Mouse (Mus musculus) C2C12 (cell line): ENCODE data around the gene Pkn1. TPM values are rescaled to one million over a fixed set of nuclear protein-coding genes. Genes with fewer than 3 reads are reported as not detected.

Source experiments
- H3K27me3 ChIP-seq: one replicate; pipeline ENCODE4 v1.6.1; 2011; ENCODE audit not compliant: control insufficient read depth, insufficient read depth, insufficient read length
- H3K36me3 ChIP-seq: one replicate; pipeline ENCODE4 v1.6.1; 2011; ENCODE audit not compliant: control insufficient read depth, insufficient read depth
- H3K4me3 ChIP-seq: one replicate; pipeline ENCODE4 v1.5.1; 2011; ENCODE audit warnings: mild to moderate bottlenecking, control low read depth; ENCODE audit not compliant: poor library complexity, insufficient read depth, severe bottlenecking
- H3K79me2 ChIP-seq: one replicate; pipeline ENCODE4 v1.6.1; 2011; ENCODE audit not compliant: control insufficient read depth, insufficient read depth
- H3K79me3 ChIP-seq: one replicate; pipeline ENCODE4 v1.6.1; 2011; ENCODE audit warnings: low read depth, control low read depth
- H3ac ChIP-seq: one replicate; pipeline ENCODE3; 2011; ENCODE audit warnings: low read depth; ENCODE audit not compliant: control insufficient read depth, insufficient read length
- CEBPB ChIP-seq: IDR thresholded peaks from one replicate; pipeline ENCODE4 v1.6.1; 2011; ENCODE audit warnings: low read depth, mild to moderate bottlenecking, control low read depth, moderate library complexity
- CTCF ChIP-seq: IDR thresholded peaks from one replicate; pipeline ENCODE4 v1.5.1; 2011; ENCODE audit not compliant: control insufficient read depth, insufficient read depth, insufficient read length
- FOSL1 ChIP-seq: IDR thresholded peaks from one replicate; pipeline ENCODE4 v1.8.0; 2011; ENCODE audit warnings: mild to moderate bottlenecking, low read length; ENCODE audit not compliant: poor library complexity, insufficient read depth, severe bottlenecking
- MAX ChIP-seq: IDR thresholded peaks from one replicate; pipeline ENCODE4 v1.6.1; 2011; ENCODE audit warnings: mild to moderate bottlenecking, control low read depth
- MYOD1 ChIP-seq: IDR thresholded peaks from one replicate; pipeline ENCODE4 v1.6.1; 2011; ENCODE audit warnings: low read depth; ENCODE audit not compliant: control insufficient read depth, insufficient read length
- MYOG ChIP-seq: IDR thresholded peaks from one replicate; pipeline ENCODE4 v1.6.1; 2011; ENCODE audit not compliant: control insufficient read depth, insufficient read length; ENCODE audit errors: extremely low read depth
- USF1 ChIP-seq: IDR thresholded peaks from one replicate; pipeline ENCODE4 v1.6.1; 2011; ENCODE audit warnings: low read depth, mild to moderate bottlenecking, control low read depth, moderate library complexity
- long read RNA-seq, 2 experiments: library from polyadenylated mRNA; unstranded; transcript quantifications; one replicate each; pipeline ENCODE4 v2.0.0; 2019 to 2020
- polyA plus RNA-seq: library from polyadenylated mRNA; unstranded; fragments of >200 nt; fragmentation: generic; extraction: Trizol; gene quantifications from one replicate; pipeline ENCODE4 v1.2.1, GENCODE M21; 2012; ENCODE audit warnings: missing spikeins

Gene Pkn1
- polyA plus RNA-seq, result 26.6 TPM
- long read RNA-seq, experiment 1, full-length matches to known transcripts, result 4 of 30 reads
- long read RNA-seq, experiment 1, partial matches to known transcripts, result 11 of 30 reads
- long read RNA-seq, experiment 1, other reads (novel, unspliced or antisense), result 15 of 30 reads
- long read RNA-seq, experiment 2, full-length matches to known transcripts, result 47 of 73 reads
- long read RNA-seq, experiment 2, partial matches to known transcripts, result 14 of 73 reads
- long read RNA-seq, experiment 2, other reads (novel, unspliced or antisense), result 12 of 73 reads

DNA sequence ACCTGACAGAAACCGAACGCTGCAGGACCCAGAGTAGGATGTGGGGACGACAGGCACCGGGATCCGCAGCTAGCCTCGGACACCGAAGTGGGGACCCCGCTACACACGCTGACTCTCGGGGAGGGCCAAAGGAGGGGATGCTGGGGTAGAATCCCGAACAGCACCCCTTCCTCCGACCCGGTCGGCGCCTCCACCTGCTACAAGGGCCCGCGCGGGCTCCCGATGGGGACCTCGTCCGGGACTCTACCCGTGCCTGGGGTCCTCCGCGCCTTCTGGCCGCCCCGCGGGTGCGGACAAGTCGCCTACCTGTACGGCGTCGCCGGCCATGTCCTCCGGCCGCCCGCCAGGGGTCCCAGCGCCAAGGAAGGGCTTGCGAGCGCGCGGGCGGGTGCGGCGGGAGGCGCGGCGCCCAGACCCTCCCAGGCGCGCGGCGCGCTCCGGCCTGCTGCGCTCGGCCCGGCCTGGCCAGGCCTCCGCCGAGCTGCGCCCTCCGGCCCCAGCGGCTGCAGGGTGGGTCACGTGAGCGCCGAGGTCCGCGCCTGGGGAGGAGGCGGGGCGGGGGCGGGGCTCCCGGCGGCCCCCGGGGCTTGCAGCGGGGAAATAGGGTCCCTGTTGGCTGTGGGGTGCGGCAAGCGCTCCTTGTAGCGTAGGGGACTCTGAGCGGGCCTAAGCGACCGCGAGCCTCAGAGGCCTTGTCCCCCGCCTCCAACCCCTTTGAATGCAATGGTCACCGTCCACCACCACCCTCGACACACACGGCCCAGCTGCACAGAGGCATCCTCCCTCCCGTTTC, at the start of gene Pkn1:
Gene Pkn1 (minus strand): TSS at position 519 of the 793 bp plus-strand sequence.
- peak; percentile 78 for TF ChIP-seq USF1
- TF ChIP-seq MYOD1, result no peak
- peak within 1 kb of the TSS; percentile 59 for H3K4me3 ChIP-seq
- H3K79me3 ChIP-seq, result peaks cover 5% of the 10 kb centered on the region
- H3ac ChIP-seq, result peak within 1 kb of the TSS; percentile 78
- H3K27me3 ChIP-seq, result no peaks in the 10 kb centered on the region
- no peaks in the 10 kb centered on the region for H3K36me3 ChIP-seq
- H3K79me2 ChIP-seq, result peaks cover 36% of the 10 kb centered on the region

DNA sequence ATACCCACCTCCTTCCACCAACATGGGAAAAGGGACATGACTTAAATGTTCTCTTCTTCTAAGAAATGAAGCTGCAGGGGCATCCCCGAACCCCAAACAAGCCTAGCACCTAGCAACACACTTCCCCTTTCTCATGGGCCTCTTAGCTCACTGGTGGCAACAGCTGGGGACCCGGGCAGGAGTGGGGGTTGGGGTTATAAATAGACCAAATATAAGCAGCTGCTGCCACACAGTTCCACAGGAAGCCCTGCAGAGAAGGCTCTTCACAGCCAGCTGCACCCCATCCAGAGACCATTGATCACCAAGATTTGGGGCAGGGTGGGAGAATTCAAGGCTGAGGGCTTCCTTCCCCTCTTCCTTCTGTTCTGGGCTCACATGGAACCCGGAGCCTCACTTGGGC, 49.7 kb upstream of the Pkn1 start:
- no peak overlapping the region for H3K4me3 ChIP-seq
- no peaks in the 10 kb centered on the region for H3K79me3 ChIP-seq
- no peaks in the 10 kb centered on the region for H3K36me3 ChIP-seq
- TF ChIP-seq MYOG (no peak), FOSL1 (no peak), CTCF (no peak), USF1 (no peak), MYOD1 (no peak), MAX (no peak), CEBPB (no peak)
- H3K79me2 ChIP-seq, result no peaks in the 10 kb centered on the region
- no peaks in the 10 kb centered on the region for H3K27me3 ChIP-seq
- H3ac ChIP-seq, result no peak overlapping the region

DNA sequence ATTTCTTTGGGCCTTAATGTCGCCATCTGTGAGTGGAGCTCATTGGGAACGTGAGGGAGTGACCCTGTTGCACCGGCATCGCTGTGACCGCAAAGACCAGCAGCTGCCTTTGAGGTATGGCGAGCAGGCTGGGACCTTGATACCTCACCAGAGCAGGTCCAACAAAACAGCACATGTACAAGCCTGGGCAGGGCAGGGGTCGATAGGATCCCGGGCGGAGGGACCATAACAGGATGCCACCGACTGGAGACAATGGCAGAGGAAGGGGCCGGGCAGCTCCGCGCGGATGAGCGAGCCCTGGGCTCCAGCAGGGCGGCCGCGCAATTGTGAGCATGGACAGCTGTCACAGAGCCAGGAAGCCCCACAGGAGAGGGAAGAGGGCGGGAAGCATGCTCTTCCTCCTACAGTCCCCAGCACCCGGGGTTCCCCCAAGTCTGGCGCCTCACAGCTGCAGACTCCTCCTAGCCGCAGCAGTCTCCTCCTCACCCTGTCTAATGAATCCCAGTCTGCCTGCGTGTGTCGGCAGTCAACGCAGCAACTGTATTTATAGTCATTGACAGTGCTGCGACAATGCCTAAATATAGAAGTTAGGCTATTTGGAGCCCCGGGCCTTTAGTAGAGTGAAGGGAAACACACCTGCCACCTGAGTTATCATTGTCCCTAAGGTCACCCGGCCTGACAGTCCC, 48.8 kb upstream of the Pkn1 start:
- H3ac ChIP-seq, result peak overlapping the region; percentile 8
- no peaks in the 10 kb centered on the region for H3K27me3 ChIP-seq
- TF ChIP-seq FOSL1, result no peak
- TF ChIP-seq MAX, result no peak
- no peak for TF ChIP-seq MYOD1
- no peak for TF ChIP-seq USF1
- no peak for TF ChIP-seq CEBPB
- TF ChIP-seq MYOG, result no peak
- TF ChIP-seq CTCF, result no peak
- H3K79me3 ChIP-seq, result no peaks in the 10 kb centered on the region
- H3K36me3 ChIP-seq, result no peaks in the 10 kb centered on the region
- no peaks in the 10 kb centered on the region for H3K79me2 ChIP-seq
- H3K4me3 ChIP-seq, result no peak overlapping the region

DNA sequence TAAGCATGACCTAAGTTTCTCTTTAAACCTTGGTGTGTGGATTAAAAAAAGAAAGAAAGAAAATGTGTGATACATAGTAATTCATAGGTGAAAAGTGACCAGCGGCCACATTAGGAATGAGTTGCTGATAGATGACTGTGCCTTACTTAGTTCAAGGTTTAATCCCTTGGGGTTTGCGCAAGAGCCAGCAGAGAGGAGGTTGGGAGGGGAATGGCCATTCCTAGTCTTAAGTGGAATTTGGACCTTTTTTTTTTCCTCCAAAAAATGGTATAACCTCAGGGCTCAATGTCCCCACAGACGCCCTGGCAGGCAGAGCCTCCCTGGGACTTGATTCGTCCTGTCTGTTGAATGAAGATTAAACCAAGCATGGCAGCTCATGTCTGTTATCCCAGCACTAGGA, 45.1 kb upstream of the Pkn1 start:
- TF ChIP-seq FOSL1 (no peak), MYOD1 (no peak), MYOG (no peak), CEBPB (peak; percentile 93), USF1 (no peak), MAX (no peak), CTCF (no peak)
- Histone ChIP-seq H3K79me2 (peaks cover 18% of the 10 kb centered on the region), H3K36me3 (no peaks in the 10 kb centered on the region), H3ac (no peak overlapping the region), H3K79me3 (peaks cover 3% of the 10 kb centered on the region), H3K27me3 (no peaks in the 10 kb centered on the region), H3K4me3 (no peak overlapping the region)

DNA sequence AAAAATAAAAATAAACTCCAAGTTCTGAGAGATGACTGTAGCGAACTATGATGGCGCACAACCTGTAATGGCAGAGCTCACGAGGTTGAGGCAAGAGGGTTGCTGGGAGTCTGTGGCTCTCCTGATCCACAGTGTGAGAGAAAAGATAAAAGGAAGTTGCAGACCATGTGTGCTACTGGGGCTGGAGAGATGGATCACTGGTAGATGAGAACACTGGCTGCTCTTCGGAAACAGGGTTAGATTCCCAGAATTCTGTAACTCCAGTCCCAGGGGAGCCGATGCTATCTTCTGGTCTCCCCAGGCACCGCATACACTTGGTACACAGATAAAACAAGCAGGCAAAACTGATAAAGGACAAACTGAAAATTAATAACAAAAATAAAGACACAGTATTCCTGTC, 44.0 kb upstream of the Pkn1 start:
- no peak for TF ChIP-seq MYOG
- TF ChIP-seq USF1, result no peak
- no peak for TF ChIP-seq MAX
- peaks cover 26% of the 10 kb centered on the region for H3K79me2 ChIP-seq
- H3K79me3 ChIP-seq, result peaks cover 4% of the 10 kb centered on the region
- no peaks in the 10 kb centered on the region for H3K36me3 ChIP-seq
- no peaks in the 10 kb centered on the region for H3K27me3 ChIP-seq
- no peak overlapping the region for H3ac ChIP-seq
- no peak overlapping the region for H3K4me3 ChIP-seq
